Mouse (Mus musculus) ovary, postnatal 14 days (tissue): ENCODE measurements around the gene Rsg1.

Experiments used
- DNase-seq: peaks from one replicate; pipeline ENCODE4 v3.0.0; 2022; ENCODE audit warnings: low spot score

Gene Rsg1

DNA sequence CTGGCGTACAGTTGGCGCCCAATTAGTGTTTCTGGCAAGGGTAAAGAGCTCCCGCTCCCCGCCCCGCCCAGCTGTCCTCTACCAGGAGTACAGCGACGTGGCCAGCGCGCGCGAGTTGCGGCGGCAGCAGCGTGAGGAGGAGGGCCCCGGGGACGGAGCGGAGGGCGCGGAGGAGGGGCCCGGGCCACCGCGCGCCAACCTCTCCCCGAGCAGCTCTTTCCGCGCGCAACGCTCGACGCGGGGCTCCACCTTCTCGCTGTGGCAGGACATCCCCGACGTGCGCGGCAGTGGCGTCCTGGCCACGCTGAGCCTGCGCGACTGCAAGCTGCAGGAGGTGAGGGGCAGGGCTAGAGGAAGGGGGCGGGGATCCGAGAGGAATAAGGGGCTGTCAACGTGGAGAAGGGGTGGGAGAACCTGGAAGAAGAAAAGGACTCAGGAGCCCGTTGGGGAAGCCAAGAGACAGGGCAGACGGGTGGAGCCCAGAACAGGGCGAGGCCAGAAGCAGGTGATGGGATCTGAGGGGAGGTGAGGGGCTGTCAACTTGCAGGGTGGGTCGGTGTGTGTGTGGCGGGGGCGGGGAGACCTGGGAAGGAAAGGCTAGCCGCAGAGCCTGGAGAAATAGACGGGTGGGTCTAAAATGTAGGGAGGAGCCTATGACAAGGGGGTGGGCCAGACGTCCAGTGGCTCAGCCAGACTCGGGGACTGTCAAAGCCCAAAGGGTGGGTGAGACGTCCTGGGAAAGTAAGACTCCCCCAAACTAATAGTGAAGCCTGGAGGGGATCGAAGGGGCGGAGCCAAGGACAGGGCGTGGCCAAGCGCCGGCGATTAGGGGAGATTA lies 34.2 kb downstream of the Rsg1 start:
- no peak for DNase-seq

DNA sequence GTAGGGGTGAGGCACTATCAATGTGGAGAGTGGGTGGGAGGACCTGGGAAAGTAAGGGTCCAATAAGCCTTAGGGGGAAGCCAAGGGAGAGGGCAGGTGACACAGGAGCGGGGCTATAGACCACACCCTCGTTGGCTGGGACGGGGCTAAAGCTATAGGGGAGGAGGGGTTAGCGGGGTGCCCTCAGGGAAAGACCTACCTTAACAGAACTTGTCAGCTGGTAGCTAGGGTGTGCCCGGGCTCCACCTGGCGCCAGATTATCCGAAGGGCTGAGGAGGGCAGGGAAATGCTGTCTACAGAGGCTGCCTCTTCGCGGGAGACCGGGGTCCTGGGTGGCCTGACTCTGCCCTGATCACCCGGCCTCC lies 34.8 kb downstream of the Rsg1 start:
- DNase-seq, result no peak

GRCm38 (mm10) chr4:141249383-141249782 lies 35.6 kb downstream of the Rsg1 start:
- no peak for DNase-seq

GRCm38 (mm10) chr4:141251071-141251470 lies 37.3 kb downstream of the Rsg1 start:
- DNase-seq, result no peak

DNA sequence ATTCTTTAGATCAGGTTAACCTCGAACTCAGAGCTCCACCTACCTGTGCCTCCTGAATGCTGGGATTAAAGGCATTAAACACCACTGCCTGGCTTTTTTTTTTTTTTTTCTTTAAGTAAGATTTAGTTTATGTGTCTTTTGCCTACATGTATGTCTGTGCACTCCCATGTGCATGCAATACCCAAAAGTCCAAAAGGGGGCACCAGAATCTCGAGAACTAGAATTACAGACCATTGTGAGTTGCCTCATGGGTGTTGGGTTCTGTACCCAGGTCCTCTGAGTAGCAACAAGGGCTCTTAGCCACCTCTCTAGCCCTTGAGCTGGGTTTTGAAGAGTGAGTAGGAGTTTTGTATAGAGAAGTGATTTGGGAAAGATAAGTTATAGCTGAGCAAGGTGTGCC lies 38.9 kb downstream of the Rsg1 start:
- DNase-seq, result no peak

DNA sequence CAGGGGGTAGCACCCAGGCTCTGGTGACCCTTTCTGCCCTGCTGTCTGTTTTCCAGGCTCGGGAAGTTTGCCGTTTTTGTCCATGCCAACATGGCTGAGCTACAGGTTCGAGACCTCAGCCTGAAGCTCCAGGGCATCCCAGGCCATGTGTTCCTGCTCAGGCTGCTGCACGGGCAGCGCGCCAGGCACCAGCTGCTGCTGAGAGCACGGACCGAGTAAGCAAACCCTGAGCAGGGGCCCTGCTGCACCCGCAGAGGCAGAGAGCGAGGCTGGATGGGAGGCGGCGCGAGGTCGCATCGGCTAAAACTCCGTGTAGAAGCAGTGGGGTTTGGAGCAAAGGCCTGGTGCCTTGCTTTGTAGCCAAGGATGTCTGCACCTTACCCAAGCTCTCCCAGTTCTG lies 40.5 kb downstream of the Rsg1 start:
- no peak for DNase-seq

DNA sequence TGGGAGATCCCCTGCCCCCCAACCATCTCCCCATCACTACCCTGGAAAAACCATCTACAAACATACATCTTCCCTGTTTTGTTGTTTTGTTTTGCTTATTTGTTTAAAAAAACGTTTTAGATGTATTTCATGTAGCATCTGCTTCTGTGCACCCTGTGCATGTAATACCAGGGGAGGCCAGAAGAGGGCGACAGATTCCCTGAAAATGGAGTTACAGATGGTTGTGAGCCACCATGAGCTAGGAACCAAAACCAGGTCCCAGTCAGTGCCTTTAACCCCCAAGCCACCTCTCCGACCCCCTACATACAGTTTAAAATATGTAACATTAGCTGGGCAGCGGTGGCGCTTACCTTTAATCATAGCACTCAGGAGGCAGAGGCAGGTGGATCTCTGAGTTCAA lies 43.7 kb downstream of the Rsg1 start:
- DNase-seq, result no peak

GRCm38 (mm10) chr4:141259413-141259812 lies 45.7 kb downstream of the Rsg1 start:
- no peak for DNase-seq

DNA sequence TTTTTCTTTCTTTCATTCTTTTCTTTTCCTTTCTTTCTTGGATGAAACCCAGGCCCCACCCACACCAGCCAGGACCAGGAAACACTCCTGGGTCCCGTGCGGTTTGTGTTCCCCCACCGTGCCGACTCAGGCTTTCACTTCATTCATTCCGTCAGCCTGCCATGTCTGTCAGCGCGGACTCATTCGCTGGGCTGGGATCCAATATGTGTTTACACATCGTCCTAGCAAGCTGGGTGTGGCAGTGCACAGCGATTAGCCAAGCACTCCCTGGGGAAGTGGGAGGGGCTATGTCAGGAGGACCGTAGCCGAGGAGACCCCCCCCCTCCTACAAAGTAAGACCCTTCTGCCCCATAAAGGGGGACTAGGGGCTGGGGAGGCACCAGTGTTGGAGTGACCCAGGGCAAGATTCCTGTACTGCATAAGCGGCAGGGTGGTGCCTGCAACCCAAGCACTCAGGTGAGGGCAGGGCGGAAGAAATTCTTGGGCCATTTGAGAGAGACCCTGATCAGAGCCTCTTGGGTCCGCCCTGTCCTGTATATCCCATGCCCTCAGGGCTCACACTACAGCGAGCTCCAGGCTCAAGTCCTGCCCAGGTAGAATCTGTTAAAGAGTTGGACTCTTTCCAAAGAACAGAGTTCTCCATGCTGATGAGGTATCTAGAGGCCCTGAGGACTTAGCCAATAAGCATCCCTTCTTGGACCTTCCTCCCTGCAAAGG lies 46.4 kb downstream of the Rsg1 start:
- DNase-seq, result no peak

- no peak for DNase-seq
Measured at GRCm38 (mm10) chr4:141262906-141263637, 49.3 kb downstream of the Rsg1 start.

GRCm38 (mm10) chr4:141265979-141266637 lies 52.4 kb downstream of the Rsg1 start:
- no peak for DNase-seq

- DNase-seq, result no peak
Measured at GRCm38 (mm10) chr4:141267250-141267649, 53.5 kb downstream of the Rsg1 start.

DNA sequence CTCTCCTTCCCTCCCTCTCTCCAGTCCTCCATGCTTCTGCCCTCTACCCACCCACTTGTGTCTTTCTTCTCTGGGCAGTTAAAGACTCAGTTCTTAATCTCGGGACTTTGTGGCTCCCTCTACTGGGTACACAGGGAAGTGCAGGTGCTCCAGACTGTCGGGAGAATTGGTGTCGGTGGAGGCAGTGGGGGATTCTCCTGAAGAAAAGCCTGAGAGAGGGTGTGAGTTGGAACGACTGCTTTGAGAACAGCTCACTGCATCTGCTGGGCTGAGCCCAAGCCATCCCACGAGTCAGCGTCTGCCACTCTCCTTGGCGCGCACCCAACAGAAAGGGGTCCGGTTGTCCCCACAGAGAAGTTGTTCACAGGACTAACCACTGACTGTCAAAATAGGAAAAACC lies 54.1 kb downstream of the Rsg1 start:
- no peak for DNase-seq

- no peak for DNase-seq
Measured at GRCm38 (mm10) chr4:141268350-141268749, 54.6 kb downstream of the Rsg1 start.

DNA sequence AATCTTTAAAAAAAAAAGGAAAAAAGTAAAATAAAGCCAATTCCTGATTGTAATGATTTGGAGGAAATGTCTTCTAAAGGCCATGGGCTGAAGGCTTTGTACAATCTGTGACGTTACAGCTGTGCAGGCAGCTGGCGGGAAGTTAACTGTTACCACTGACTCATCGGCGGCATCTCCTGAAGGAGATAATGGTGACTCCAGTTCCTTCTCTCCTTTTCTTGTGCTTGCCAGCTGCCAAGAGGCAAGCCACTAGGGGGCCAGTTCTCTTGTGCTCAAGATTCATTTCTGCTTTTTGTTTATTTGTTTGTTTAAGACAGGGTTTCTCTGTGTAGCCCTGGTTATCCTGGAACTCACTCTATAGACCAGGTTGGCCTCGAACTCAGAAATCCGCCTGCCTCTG lies 55.3 kb downstream of the Rsg1 start:
- no peak for DNase-seq

DNA sequence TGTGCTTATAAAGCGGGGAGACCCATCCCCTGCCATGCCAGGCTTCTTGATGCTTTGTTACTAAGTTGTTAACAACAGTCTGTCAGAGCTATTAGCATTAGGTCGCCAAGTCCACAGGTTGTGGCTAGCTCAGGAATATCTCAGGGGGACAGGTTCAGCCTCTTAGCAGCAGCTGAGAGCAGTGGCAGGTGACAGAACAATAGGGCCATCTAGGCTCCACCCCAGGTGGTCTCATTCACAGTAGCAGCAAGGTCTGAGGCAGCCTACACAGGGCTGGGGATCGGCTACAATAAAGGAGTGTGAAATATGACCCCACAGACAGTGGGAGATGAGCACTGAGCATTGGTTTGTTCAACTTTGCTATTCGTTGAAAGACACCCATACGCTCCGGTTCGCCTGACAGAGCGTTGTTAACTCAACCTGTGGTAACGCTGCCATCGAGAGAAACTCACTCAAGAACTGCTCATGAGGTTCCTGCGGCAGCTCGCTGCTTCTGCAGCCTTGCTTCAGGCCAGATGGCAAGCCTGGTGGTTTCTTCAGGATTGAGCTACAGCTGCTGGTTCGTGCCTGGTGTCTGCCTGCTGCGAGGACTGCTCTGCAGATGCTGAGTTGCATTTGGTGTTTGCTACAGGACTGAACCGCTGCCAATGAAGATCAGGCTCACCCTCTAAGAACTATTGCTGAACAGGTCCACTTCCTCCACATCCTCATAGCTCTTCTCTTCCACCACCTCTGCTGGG lies 56.6 kb downstream of the Rsg1 start:
- DNase-seq, result no peak

DNA sequence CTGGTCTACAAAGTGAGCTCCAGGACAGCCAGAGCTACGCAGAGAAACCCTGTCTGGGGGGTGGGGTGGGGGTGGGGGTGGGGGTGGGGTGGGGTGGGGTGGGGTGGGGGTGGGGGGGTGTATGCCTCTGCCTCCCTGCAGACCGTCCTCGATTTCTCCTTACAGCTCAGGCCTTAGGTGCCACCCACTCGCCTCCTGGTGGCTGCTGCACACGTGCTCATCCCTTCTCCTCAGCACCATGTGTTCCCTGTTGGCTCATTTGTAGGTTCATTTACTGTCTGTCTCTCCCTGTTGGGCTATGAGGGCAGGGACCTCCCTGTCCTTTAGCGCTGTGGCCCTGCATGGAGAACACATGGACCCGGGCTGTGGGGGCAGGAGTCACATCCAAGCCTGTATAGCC lies 57.5 kb downstream of the Rsg1 start:
- DNase-seq, result no peak

DNA sequence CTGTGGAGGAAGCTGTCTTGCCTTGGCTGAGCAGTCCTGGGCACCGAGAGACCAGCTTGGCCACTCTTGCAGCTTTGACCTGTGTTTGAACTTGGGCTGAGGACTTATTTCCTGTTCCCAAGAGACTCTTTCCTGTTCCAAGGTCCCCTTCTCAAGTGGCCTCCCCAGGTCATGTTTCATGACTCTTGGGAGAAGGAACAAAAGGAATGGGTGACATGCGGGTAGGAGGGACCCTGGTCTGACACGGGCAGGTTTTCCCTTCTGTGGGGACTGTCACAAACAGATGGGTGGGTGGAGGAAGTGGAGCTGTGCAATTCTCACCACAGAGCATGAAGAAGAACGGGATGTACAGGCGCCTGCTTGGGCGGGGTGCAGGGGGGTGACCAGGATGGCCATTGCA lies 58.0 kb downstream of the Rsg1 start:
- DNase-seq, result no peak

DNA sequence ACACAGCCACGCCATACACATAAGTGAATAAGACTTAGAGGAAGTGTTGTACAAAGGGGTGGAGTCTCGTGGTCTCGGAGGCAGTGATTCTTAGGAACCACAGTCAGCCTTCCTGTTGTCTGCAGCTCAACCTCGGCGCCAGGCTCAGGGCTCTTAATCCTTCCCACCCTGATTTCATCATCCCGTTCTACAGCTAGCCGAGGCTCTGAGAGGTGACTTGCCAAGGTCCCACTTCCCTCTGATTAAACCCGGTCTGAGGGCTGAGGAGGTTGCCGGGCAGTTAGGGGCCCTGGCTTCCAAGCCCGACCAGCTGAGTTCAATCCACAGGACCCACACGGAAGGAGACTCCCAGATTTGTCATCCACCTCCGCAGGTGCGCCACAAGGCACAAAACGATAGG lies 59.1 kb downstream of the Rsg1 start:
- no peak for DNase-seq

GRCm38 (mm10) chr4:141273296-141273695 lies 59.5 kb downstream of the Rsg1 start:
- DNase-seq, result peak; percentile 85

DNA sequence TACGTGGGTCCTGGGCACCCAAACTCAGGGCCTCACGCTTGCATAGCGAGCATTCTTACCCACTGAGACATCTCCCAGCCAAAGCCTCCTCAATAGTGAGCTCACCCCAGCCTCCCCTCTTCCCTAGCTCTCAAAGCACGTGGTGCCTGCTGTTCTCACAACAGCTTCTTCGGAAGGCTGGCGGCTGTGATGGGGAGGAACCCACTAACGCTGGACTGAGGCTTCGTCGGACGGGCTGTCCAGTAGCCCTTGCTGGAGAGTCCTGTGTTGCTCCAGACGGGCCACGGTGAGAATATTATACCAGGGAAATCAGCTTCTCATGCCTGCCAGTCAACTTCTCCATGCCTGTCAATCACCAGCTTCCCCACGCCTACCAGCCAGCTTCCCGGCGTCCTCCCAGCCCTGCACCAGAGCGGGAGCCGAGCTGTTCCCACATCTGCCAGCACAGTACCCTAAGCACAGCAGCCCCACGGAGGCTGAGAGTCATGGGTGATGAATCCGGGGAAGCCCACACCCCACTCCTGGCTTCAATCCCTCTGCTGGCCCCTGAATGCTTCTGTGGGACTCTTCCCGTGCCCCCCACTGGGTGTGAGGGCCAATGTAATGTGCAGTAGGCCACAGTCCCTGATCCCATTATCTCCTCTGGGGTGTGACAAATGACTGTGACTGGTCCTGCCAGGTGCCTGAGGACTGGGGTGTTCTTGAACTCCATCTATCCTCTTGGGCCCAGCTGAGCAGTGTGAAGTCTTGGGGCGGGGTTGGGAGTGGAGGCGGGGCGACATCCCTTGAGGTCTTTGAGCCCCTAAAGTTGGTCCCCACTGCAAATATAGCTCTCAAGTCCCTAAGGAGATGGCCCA lies 61.0 kb downstream of the Rsg1 start:
- no peak for DNase-seq
